Mouse (Mus musculus) kidney, postnatal 25 days (tissue): ENCODE data around the gene Cyp2c67.
"Not testable (repeated sequence)": the region's sequence is repeated elsewhere in the genome, so short reads cannot be mapped to it uniquely, and the experiment has no call there.

Source experiments
- DNase-seq, 2 experiments: peaks; one replicate each; pipeline ENCODE4 v3.0.0; 2021; ENCODE audit warnings: mixed read lengths in 2 of 2

Cyp2c67 gene

GRCm38 (mm10) chr19:39648938-39649337 lies at the start of gene Cyp2c67:
Gene Cyp2c67 (minus strand): TSS chr19:39649051.
- DNase-seq, result no peak

GRCm38 (mm10) chr19:39665650-39666049 lies 16.8 kb upstream of the Cyp2c67 start:
- DNase-seq, result not testable (repeated sequence)

- no peak for DNase-seq
Measured at GRCm38 (mm10) chr19:39652381-39652780, 3.5 kb upstream of the Cyp2c67 start.

- DNase-seq, result no peak
Measured at GRCm38 (mm10) chr19:39647519-39647918, 1.3 kb downstream of the Cyp2c67 start.

- DNase-seq, result not testable (repeated sequence)
Measured at GRCm38 (mm10) chr19:39644551-39644950, 4.3 kb downstream of the Cyp2c67 start.
